7 mouse cellular contexts compared by ENCODE assay signal in the genomic region with DNA sequence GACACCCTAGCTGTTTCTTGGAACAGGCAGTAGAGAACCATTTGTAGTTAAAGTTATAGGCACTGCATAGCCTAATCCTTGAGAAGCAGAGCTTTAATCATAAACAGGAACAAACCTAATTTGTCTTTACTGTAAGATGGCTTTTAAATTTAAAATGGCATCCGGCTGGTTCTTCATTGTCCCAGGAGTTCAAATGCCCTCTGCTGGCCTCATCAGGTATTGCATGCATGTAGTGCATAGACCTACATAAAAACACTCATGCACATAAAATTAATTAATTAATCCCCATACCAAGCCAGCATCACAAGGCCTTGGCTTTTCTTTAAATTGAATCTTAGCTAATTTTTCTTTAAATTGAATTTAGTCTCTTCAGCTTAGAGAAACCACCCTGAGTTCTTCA.
DNase-seq lines count a peak whose midpoint lies in the region; ATAC-seq lines count a peak whose summit lies in the region.

No protein-coding gene starts in this region.

- no peaks in the 10 kb centered on the region for H3K4me1 ChIP-seq in kidney, embryonic 16.5 days (ENCODE audit: insufficient read depth, low read length)

- H3K4me3 ChIP-seq in kidney, embryonic 16.5 days (ENCODE audit: low read length): no peak overlapping the region

- peak; percentile 48 for DNase-seq in kidney, adult 9 months
- DNase-seq in B cell, adult 2 months: peak; percentile 45 to 51
- peak; percentile 16 for DNase-seq in MEL-GATA-1-ER (ENCODE audit: extremely low read depth, low read depth)
- DNase-seq in kidney, postnatal 4 days: peak; percentile 65 to 73
- no peak for DNase-seq in heart, adult 11 months

- no peak for ATAC-seq in kidney, embryonic 16.5 days (ENCODE audit: low FRiP score, low TSS enrichment)
- no peak for ATAC-seq in granulocyte monocyte progenitor cell, adult 5-6 weeks (replicated peaks; ENCODE audit: poor library complexity, severe bottlenecking)

- 76% methylated on average over 1 of the region's 1 CpGs for WGBS in kidney, embryonic 16.5 days

- no peaks in the 10 kb centered on the region for H3K36me3 ChIP-seq in kidney, embryonic 16.5 days (ENCODE audit: insufficient read depth, low read length)

- H3K9ac ChIP-seq in kidney, embryonic 16.5 days (replicated peaks; ENCODE audit: low read length): no peak overlapping the region

- no peaks in the 10 kb centered on the region for H3K27me3 ChIP-seq in kidney, embryonic 16.5 days (ENCODE audit: insufficient read depth, low read length)

- H3K4me2 ChIP-seq in kidney, embryonic 16.5 days (replicated peaks; ENCODE audit: low read depth, low read length): no peak overlapping the region

- no peaks in the 10 kb centered on the region for H3K9me3 ChIP-seq in kidney, embryonic 16.5 days (ENCODE audit: low read length)

- H3K27ac ChIP-seq in kidney, embryonic 16.5 days (ENCODE audit: low read length): no peak overlapping the region
